Mouse (Mus musculus) retina, embryonic 14.5 days (tissue): ENCODE results near the gene Armh3.

Source experiments
- DNase-seq: peaks from one replicate; pipeline ENCODE4 v3.0.0-alpha.2; 2015; ENCODE audit warnings: low spot score

Armh3 gene

DNA sequence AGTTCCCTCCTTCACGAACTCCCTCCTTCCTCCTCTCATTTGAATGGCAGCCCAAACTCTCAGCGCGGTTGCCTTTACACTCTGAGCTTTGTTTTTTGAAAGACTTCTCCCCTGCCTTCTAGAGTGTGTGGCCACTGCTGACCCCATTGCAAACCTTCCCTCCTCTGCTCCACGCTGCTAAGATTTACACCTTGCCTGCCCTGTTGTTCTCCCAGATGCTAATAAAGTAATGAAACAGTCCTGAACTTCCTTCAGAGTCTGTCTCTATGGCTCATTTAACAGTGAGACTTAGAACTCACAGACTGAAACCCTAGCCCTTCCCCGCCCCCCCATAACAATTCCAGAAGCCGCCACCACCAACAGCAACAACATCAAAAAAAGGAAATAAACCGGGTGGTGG lies 208.9 kb downstream of the Armh3 start:
- no peak for DNase-seq

DNA sequence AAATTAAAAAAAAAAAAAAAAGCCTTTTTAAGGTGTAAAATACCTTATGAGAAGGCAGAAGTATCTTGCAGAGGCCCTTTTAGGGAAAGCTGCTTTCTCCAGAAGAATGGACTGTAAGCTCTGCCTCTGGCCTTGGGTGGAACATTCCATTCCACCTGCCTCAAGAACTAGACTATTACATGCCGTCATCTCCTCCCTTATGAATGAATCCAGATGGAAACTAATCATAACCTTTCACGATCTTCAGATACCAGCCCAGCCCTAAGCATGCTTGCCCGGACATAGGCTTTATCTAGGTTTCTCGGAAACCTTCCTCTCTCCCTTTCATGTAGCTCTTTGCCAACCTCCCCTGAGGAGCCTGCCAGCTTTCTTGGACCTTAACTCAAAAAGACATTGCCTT lies 210.0 kb downstream of the Armh3 start:
- no peak for DNase-seq

DNA sequence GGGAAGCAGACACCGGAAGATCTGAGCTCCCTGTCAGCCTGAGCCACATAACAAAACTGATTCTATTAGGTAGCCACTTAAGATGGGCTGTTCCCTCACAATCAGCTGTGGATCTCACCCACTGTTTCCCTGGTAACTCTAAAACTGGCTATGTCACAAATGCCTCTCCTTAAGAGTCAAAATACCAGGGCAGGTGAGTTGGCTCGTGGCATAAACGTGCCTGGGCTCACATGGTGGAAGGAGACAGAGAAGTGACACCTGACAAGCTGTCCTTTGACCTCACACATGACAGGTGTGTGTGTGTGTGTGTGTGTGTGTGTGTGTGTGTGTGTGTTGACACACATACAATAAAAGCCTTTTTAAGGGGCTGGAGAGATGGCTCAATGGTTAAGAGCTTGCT lies 210.8 kb downstream of the Armh3 start:
- no peak for DNase-seq

DNA sequence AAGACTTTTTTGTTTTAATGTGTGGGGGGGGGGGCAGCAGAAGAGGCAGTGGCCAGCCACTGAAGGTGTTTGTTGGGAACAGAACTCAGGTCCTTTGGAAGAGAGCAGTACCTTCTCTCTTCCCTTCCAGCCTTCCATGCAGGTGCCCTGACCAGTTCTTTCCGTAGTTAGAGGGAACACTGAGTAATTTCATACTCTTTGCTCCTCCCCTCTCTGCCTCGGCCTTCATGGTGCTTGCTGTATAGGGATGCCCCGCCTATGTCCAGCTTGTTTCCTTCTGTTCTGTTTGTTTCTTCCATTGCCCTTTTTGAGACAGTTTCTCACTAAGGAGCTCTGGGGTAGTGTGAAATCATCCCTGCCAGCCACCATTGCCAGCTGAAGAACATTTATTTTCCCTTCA lies 212.8 kb downstream of the Armh3 start:
- no peak for DNase-seq

DNA sequence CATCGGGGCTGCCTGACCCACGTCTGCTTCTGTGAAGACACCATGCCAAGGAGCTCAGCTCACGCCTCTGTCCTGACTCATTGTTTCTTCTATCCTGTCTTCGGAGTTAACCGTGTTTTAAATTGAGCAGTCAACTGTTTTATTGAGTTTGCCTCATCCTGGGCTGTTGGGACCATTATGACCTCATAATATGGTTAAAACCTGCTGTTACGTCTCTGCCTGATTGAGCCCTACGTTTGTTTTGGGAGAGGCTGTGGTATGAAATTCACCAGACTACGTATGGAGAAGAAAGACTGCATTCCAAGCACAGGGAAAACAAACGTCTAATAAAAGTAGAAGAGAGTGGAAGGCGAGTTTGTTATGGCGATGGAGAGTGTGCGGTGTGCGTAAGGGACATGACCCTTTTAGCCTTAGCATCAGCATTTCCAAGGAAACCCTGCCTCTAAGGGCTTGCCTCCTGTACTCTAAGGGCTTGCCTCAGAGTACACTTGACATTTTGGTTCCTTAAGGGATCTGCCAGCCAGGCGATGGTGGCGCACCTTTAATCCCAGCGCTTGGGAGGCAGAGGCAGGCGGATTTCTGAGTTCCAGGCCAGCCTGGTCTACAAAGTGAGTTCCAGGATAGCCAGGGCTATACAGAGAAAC lies 214.2 kb downstream of the Armh3 start:
- DNase-seq: no peak

DNA sequence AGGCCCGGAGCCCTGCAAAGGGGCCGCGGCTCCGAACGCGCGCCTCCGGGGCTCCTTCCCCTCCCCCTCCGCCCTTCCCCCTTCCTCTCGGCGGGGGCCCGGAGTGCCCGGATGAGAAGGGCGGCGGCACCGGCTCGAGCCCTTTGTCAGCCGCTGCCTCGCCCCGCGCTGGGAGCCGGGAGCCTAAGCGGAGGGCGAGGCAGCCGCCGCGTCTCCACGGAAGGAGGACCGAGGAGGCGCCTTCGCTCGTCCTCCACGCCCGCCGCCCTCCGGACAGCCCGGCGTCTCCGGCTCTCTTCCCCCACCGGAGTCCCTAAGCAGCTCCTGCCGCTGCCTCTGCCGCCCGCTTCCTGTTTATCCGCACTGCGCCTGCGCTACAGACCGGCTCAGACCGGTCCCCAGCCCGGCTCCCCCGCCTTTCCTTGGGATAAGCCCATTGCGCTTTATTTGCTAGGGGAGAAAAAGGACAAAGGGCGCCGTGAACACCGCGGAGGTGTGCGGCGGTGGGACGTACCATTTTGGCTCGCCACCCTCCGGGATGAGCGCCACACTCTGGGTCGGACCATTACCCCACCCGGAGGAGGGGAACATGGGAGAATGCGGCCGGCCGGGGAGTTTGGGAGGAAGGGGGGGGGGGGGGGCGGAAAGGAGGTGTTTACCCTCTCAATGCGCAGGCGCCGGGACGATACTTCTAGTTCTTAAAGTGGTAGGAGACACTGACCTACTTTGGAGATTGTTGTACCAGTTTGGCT lies 214.9 kb downstream of the Armh3 start, which contains the start of gene Mgea5:
Gene Mgea5 (minus strand): TSS at position 657 of the 752 bp plus-strand sequence.
- peak; percentile 99 for DNase-seq

DNA sequence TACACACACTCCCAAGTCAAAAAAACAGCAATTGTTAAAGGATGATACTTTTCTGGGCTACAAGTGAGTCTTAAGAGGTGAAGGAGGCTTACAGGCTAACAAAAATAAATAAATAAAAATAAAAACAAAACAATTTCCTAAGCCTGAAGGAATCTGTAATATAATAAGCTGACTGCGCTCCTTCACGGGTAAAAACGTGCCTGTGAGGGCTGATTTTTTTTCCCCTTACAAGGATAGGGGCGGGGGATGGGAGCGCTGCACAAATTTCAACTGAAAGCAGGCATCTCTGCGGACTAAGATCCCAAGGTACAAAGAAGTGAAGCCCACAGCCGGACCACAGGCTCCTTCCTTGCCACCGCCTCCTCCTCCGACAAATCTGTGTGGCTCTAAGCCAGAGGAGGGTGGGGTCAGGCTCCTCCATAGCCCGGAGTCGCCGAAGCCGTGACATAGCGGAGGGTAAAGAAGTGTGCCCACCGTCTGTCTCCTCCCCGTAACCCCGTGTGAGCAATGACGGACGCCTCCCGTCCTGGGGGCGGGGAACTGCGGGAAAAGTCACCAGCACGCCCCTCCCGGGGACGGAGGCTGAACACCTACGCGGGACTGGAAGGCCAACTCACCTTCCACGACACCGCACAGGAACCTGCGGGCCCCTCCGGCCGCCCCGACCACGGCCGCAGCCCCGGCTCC lies 215.8 kb downstream of the Armh3 start:
- DNase-seq: peak; percentile 68

DNA sequence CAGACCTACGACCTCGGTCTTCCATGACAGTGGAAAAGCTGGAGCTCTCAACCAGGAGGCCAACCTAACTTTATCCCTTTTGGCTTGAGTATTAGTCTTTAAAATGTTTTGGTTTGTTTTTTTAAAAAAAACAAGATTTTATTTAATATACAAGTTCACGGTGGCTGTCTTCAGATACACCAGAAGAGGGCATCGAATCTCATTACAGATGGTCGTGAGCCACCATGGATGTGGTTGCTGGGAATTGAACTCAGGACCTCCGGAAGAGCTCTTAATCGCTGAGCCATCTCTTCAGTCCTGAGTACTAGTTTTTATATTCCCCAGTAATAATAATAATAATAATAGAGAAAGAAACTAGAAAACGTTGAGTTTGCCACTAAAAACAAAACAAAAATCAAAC lies 216.6 kb downstream of the Armh3 start:
- no peak for DNase-seq

DNA sequence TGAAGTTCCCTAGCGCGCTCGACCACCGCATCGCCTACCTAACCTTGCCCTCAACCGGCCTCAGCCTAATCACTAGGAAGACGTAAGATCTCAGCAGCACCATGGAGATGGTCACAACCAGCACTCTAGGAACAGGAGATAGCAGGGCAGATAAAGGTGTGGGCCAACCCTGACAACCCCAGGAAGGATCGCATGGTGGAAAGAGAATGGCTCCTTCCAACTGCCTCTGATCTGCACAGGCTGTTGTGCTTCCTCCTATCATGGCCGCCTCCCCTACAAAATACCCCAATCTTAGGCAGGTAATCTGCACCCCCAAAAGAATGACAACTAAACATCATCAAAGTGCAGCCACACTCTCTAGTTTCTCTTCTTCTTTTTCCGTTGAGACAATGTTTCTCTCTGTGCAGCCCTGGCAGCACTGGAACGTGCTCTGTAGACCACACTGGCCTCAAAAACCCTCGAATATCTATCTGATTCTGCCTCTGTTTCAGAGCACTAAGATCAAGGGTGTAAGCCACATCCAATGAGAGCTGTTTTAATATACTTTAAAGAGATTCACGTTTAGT lies 217.9 kb downstream of the Armh3 start:
- no peak for DNase-seq

DNA sequence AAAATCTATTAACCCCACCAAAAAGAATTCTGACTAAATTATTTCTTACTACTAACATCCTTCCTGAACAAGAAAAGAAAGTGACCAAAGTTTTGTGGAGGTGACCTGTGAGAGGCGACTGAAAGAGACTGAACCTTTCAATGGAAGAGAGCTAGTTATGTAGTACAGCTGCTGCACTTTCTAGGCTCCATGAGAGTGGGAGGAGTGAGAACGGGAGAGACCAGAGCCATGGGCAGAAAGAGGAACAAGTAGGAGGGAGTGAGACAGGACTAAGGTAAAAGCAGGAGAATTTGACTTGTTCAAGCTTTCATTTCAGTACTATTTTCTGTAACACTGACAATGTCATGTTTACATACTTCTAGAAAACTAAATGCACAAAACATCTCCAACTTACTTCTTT lies 222.8 kb downstream of the Armh3 start:
- no peak for DNase-seq

DNA sequence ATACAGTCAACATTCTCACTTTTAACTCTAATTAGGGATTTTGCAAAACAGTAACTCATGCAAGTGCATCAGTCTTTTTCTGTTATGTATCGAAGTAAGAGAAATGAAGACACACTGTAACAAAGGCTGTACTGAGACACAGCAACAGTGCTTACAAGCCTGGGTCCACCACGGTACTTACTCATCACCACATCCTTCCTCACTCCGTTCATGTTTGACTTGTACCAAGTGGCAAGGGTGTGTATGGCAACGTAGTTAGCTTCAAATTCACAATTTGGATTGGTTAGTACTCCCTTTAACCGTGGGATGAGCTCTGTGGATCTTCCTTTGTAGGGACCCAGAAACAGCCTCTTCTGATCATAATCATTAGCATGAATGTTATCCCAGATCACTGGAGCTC lies 226.8 kb downstream of the Armh3 start:
- no peak for DNase-seq
